Mouse (Mus musculus) midbrain, embryonic 10.5 days (tissue): ENCODE data around the gene Mum1. TPM values are rescaled to one million over a fixed set of nuclear protein-coding genes. Genes with fewer than 3 reads are reported as not detected.
"Not testable (repeated sequence)": the region's sequence is repeated elsewhere in the genome, so short reads cannot be mapped to it uniquely, and the experiment has no call there.

ENCODE experiments used
- DNase-seq: peaks from one replicate; pipeline ENCODE4 v3.0.0-alpha.2; 2017; ENCODE audit warnings: low spot score
- H3K27ac ChIP-seq: fragments of 300-500 bp; sonication (generic); replicated peaks from 2 replicates; pipeline ENCODE4 v1.5.1; 2016; ENCODE audit warnings: mild to moderate bottlenecking
- H3K27me3 ChIP-seq: fragments of 300-500 bp; sonication (generic); 2 replicates; pipeline ENCODE4 v1.6.1; 2016; ENCODE audit warnings: low read depth, mild to moderate bottlenecking; ENCODE audit not compliant: poor library complexity, severe bottlenecking
- H3K36me3 ChIP-seq: fragments of 300-500 bp; sonication (generic); 2 replicates; pipeline ENCODE4 v1.6.1; 2016; ENCODE audit warnings: mild to moderate bottlenecking, moderate library complexity
- H3K4me1 ChIP-seq: fragments of 300-500 bp; sonication (generic); 2 replicates; pipeline ENCODE4 v1.6.1; 2016
- H3K4me3 ChIP-seq: fragments of 300-500 bp; sonication (generic); 2 replicates; pipeline ENCODE4 v1.5.1; 2016; ENCODE audit warnings: mild to moderate bottlenecking, moderate library complexity
- H3K9me3 ChIP-seq: fragments of 300-500 bp; sonication (generic); replicated peaks from 2 replicates; pipeline ENCODE4 v1.6.1; 2016; ENCODE audit warnings: mild to moderate bottlenecking
- WGBS: fragments of 180-500 bp; shearing (Covaris S2); methylation state at CpG from one replicate; pipeline ENCODE4 v1.1.7; 2016; 5-methylcytosine and 5-hydroxymethylcytosine counted together
- polyA plus RNA-seq: library from polyadenylated mRNA; unstranded; fragments of >200 nt; fragmentation: Nextera tagmentation; extraction: Ambion mirVana; gene quantifications from 2 replicates; pipeline ENCODE4 v1.2.1, GENCODE M21; 2016

Mum1 gene
- polyA plus RNA-seq, 1 experiment from 2014 or later, result 154 TPM

DNA sequence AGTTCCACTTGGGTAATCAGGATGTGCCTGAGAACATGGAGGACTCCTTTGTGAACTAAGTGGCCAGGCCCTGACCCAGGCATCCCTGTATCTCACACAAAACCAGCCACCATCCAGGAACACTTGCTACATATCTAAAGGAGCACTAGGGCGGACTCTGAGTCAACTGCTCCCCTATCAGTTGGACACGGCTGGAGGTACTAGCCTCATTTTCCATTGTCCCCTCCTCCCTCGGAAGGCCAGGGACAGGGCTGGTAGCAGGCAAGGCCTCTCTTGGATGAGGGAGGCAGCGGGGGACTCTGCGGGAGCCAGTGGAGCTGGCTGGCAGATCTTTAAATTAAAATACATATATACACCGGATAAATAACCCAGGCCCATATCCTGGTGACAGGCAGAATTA, 32.3 kb upstream of the Mum1 start:
- peaks cover 96% of the 10 kb centered on the region for H3K4me1 ChIP-seq
- 54% methylated on average over 6 of the region's 6 CpGs for WGBS
- H3K9me3 ChIP-seq, result no peaks in the 10 kb centered on the region
- peaks cover 85% of the 10 kb centered on the region for H3K27me3 ChIP-seq
- H3K36me3 ChIP-seq, result peaks cover 3% of the 10 kb centered on the region
- peak overlapping the region; percentile 96 for H3K27ac ChIP-seq
- no peak for DNase-seq
- H3K4me3 ChIP-seq, result peak overlapping the region; percentile 31

DNA sequence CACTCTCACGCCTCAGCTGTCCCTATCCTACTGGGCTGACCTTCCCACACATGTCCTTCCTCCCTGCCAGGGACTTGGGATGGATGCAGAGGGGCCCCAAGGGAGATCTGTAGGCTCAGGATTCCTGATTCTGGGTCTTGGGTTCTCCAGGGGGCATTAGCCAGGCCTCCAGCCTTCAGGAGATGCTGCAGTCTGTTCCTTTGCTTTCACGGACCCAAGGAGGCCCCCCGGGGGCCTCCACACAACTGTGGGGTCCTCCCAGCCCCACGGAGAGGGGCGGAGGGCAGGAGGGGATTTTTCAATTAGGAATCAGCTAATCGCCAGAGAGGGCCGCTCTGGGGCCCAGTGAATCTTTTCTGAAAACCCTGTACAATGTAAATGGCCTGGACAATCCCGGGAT, 31.8 kb upstream of the Mum1 start:
- peak overlapping the region; percentile 96 for H3K27ac ChIP-seq
- H3K9me3 ChIP-seq, result no peaks in the 10 kb centered on the region
- peaks cover 95% of the 10 kb centered on the region for H3K4me1 ChIP-seq
- DNase-seq, result peak; percentile 66
- peaks cover 81% of the 10 kb centered on the region for H3K27me3 ChIP-seq
- H3K4me3 ChIP-seq, result peak overlapping the region; percentile 31
- WGBS, result 14% methylated on average over 8 of the region's 8 CpGs
- no peaks in the 10 kb centered on the region for H3K36me3 ChIP-seq

DNA sequence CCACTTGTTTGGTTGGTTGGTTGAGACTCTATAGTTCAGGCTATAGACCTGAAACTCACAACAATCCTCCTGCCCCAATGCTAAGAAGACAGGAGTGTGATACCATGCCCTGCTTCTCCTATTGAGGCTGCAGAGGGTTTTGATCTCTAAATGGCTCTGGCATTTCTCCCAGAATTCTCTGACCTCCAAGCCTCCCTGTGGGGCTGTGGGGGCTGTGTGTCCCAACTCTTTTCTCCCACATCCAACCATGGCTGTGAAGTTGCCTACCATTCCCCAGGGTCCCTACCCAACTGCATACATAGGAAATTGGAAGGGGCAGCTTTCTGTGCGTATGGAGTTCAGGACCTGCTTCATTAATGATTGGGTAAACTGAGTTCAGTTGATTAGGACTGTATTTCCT, 30.1 kb upstream of the Mum1 start:
- Histone ChIP-seq H3K4me1 (peaks cover 92% of the 10 kb centered on the region), H3K4me3 (0 out of 2 replicates have a peak overlapping the region, but pooled peaks have one; percentile 38), H3K9me3 (no peaks in the 10 kb centered on the region), H3K27ac (peak overlapping the region; percentile 96), H3K36me3 (no peaks in the 10 kb centered on the region), H3K27me3 (peaks cover 69% of the 10 kb centered on the region)
- 71% methylated on average over 1 of the region's 1 CpGs for WGBS
- DNase-seq, result no peak

DNA sequence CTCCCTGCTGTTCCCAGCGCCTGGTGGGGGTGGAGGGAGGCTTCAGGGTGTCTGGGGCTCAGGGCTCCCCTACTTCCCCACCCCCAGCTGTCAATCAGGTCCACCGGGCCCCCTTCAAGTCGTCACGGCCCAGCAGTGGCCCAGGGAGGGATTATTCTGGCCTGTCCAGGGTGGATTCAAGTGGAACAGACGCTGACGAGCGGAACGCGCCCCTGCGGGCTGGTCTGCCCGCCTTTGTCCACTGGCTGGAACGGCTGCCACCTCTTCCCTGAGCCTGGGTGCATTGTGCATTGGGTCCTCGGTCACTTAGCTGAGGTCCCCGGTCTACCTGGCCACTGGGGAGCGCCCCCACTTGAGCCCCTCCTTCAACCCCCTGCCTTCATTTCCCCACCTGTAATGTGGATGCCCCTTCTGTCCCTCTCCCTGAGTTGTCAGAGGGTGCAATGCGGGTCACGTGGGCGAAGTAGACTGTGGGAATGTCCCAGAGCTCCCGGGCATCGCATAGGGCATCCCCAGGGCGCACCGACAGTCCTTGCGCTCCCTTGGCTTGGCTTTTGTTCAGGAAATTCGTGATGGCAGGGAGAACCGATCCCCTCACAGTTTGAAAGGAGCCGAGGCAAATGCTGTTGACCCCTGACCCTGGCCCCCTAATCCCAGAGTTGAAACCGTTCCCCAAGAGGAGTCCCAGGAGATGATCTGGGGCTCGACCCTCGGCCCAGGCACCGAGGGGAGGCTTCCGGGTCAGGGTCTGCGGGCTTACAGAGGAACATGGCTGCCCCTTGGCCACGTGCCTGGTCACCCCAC, 29.3 kb upstream of the Mum1 start:
- 28% methylated on average over 33 of the region's 33 CpGs for whole genome bisulfite sequencing
- Histone ChIP-seq H3K9me3 (no peaks in the 10 kb centered on the region), H3K27me3 (peaks cover 61% of the 10 kb centered on the region), H3K4me1 (peaks cover 86% of the 10 kb centered on the region), H3K4me3 (peak overlapping the region; percentile 38), H3K27ac (peak overlapping the region; percentile 96), H3K36me3 (no peaks in the 10 kb centered on the region)
- peak; percentile 88 for DNase-seq

DNA sequence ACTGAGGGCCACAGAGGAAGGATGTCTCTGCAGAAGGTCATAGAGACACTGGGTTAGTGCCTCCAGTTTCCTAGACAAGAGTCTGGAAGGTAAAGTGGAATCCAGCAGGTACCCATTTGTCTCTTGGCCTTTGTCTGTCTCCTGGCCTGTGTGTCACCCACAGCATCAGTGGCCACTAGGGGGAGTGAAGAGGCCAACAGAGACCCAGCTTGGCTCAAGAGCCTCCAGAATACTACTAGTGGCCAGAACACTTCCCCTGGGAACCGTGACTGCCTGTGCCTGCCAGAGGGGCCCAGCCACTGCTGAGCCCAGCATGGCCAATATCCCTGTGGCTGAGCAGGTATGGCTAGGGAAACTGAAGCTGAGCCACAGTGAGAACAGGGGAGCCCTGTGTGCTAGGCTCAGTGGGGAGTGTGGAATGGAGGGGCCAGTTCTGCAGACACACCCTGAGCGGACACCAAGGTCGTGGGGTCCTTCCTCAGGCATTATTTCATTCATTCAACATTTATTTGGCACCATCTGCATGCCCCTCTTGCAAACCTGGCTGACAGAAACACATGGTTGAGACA, 26.7 kb upstream of the Mum1 start:
- Histone ChIP-seq H3K4me1 (peaks cover 80% of the 10 kb centered on the region), H3K36me3 (no peaks in the 10 kb centered on the region), H3K4me3 (peak overlapping the region; percentile 31; the same call in 1 of the 2 replicates), H3K9me3 (no peaks in the 10 kb centered on the region), H3K27ac (peak overlapping the region; percentile 71), H3K27me3 (peaks cover 39% of the 10 kb centered on the region)
- WGBS, result 57% methylated on average over 3 of the region's 3 CpGs
- DNase-seq, result peak; percentile 89

DNA sequence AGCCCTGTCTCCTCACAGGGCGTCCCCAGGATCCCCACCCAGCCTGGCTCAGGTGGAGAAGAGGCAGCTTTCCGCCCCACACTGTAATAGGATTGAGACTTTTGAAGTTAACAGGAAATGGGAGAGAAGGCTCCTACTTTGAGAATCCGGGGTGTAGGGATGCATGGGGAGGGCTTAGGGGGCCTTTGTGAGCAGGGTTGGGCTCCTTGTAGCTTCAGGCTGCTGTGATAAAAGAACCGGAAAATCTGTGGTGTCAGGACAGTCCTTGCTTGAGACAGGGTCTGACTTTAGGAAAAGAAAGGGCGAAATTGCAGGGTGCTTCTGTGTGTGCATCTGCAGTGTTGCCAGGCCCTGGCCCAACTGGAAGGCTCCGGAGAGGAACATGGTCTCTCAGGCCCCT, 25.7 kb upstream of the Mum1 start:
- peak overlapping the region; percentile 71 for H3K27ac ChIP-seq
- H3K4me3 ChIP-seq, result peak overlapping the region; percentile 16; the same call in 1 of the 2 replicates
- no peaks in the 10 kb centered on the region for H3K36me3 ChIP-seq
- 51% methylated on average over 6 of the region's 6 CpGs for WGBS
- peaks cover 80% of the 10 kb centered on the region for H3K4me1 ChIP-seq
- DNase-seq, result peak; percentile 55
- no peaks in the 10 kb centered on the region for H3K9me3 ChIP-seq
- H3K27me3 ChIP-seq, result peaks cover 35% of the 10 kb centered on the region

DNA sequence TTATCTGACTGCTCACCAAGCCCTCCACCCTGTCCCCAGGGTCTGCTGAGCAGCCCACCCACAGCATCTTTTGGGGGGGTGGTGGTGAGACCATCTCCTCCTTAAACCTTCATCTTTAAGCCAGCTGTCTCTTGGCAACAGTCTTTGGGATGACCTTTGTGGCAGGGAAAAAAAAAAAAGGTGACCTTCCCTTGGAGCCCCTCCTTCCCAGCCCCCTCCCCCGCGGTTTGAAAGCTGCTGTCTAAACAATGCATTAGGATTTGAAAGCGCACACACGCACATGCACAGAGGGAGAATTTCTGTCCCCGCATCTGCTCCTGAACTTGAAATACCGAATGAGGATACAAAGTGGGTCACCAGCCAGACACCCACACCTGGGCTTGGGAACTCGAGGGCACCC, 22.2 kb upstream of the Mum1 start:
- WGBS, result 14% methylated on average over 7 of the region's 7 CpGs
- Histone ChIP-seq H3K9me3 (no peaks in the 10 kb centered on the region), H3K36me3 (no peaks in the 10 kb centered on the region), H3K4me1 (peaks cover 77% of the 10 kb centered on the region), H3K4me3 (peak overlapping the region; percentile 31), H3K27me3 (peaks cover 20% of the 10 kb centered on the region; the same call in 1 of the 2 replicates), H3K27ac (peak overlapping the region; percentile 89)
- peak; percentile 71 for DNase-seq

DNA sequence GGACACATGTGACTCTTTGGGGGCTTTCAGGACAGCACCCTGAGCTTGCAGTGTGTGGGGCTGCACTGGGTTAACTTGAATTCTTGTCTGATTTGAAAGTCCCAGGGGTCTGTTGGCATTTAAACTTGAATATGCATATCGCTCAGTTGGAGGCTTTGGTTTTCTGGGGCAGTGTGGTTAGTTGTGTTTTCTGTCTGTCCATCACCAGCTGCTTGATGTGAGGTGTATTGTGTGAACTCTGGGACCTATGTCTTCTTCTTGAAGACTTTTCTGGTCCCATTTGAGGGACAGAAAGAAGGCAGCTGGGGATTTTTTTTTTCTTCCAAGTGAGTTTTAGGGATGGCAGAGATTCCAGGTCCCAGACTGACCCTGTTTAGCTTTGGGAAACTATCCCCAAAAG, 19.0 kb upstream of the Mum1 start:
- Histone ChIP-seq H3K4me3 (peak overlapping the region; percentile 51; the same call in 1 of the 2 replicates), H3K27me3 (peaks cover 26% of the 10 kb centered on the region), H3K27ac (peak overlapping the region; percentile 89), H3K9me3 (no peaks in the 10 kb centered on the region), H3K4me1 (peaks cover 66% of the 10 kb centered on the region), H3K36me3 (no peaks in the 10 kb centered on the region)
- 55% methylated on average over 1 of the region's 1 CpGs for WGBS
- no peak for DNase-seq

DNA sequence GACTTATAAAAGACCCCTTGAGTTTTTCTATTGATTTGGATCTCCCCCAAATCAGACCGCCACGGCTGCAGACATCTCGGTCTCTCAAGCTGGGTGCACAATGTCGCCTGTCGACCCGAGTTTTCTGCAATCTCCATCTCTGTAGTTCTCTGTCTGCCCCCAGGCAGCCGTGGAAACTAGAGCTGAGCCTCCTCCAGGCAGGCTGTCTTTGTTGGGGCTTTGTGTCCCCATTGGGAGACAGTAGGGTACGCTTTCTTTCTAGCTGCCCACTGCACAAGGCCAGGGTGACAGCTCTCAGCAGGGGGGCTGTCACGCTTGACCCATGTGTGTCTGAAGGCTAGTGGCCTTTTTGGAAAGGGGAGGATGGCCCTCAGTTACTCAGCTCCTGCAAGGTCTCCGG, 18.6 kb upstream of the Mum1 start:
- Histone ChIP-seq H3K4me3 (peak overlapping the region; percentile 51), H3K4me1 (peaks cover 65% of the 10 kb centered on the region), H3K27me3 (peaks cover 26% of the 10 kb centered on the region), H3K36me3 (no peaks in the 10 kb centered on the region), H3K9me3 (no peaks in the 10 kb centered on the region), H3K27ac (peak overlapping the region; percentile 89)
- DNase-seq, result peak; percentile 78
- 31% methylated on average over 10 of the region's 10 CpGs for WGBS

DNA sequence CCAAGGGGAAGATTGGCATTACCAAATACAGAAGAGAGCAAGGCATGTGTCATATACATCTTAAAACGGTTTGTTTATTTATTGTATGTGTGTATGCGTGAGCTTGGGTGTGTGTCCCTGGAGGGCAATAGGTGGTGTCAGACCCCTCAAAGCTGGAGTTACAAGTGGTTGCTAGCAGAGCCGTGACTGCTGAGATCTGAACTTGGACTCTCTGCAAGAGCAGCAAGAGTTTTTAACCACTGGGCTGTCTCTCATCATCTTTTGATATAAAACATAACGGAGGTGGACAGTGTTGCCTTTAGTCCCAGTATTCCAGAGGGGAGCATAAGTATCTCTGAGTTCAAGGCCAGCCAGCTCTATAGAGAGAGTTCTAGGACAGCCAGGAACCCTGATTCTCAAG, 18.0 kb upstream of the Mum1 start:
- no peaks in the 10 kb centered on the region for H3K36me3 ChIP-seq
- no peaks in the 10 kb centered on the region for H3K9me3 ChIP-seq
- WGBS, result 67% methylated on average over 4 of the region's 4 CpGs
- no peak for DNase-seq
- H3K27ac ChIP-seq, result peak overlapping the region; percentile 89
- peak overlapping the region; percentile 51 for H3K4me3 ChIP-seq
- H3K4me1 ChIP-seq, result peaks cover 66% of the 10 kb centered on the region
- H3K27me3 ChIP-seq, result peaks cover 26% of the 10 kb centered on the region

DNA sequence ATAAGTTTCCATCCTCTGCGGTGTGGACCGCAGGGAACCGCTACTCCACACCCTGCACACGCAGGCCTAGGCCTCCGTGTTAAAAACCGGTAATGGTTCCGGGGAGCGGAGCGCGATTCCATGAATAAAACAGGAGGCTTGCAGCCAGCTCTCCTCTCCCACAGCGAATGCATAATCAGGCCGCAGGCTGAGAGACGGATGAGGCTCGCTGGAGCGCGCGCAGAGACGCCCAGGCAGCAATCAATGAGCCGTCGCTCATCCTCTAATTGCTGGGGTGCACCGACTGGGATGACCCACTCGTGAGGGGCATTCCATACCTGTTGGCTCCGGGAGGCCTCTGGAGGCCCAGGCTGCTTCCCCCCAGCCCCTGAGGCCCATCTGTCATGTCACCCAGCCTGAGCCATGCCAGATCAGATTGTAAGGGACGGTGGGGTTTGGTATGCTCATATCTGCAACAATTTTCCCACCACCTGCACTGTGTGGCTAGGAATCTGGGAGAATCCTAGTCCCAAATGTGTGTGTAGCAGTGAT, 17.3 kb upstream of the Mum1 start:
- peak overlapping the region; percentile 89 for H3K27ac ChIP-seq
- DNase-seq, result peak; percentile 68
- H3K36me3 ChIP-seq, result no peaks in the 10 kb centered on the region
- peaks cover 60% of the 10 kb centered on the region for H3K4me1 ChIP-seq
- peak overlapping the region; percentile 51 for H3K4me3 ChIP-seq
- peaks cover 26% of the 10 kb centered on the region for H3K27me3 ChIP-seq
- 6% methylated on average over 24 of the region's 24 CpGs for WGBS
- no peaks in the 10 kb centered on the region for H3K9me3 ChIP-seq

DNA sequence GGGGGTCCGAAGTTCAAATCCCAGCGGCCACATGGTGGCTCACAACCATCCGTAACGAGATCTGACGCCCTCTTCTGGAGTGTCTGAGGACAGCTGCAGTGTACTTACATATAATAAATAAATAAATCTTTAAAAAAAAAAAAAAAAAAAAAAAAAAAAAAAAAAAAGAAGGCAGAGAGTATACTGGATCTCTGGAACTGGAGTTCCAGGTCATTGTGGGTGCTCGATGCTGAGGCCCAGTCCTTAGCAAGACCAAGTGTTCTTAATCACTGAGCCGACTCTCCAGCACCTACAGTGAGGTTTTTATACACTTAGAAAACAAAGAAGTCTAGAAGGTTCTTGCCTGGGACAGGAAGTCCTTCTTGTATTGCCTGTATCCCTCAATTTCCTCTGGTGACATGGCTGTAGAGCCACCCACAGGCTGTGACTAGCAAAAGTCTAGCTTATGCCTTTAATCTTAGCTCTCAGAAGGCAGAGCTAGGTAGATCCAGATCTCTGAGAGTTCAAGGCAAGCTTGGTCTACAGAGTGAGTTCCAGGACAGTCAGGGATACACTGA, 14.6 kb upstream of the Mum1 start:
- not testable (repeated sequence) for H3K9me3 ChIP-seq, H3K4me3 ChIP-seq, H3K27ac ChIP-seq, H3K36me3 ChIP-seq, DNase-seq
- peaks cover 60% of the 10 kb centered on the region for H3K4me1 ChIP-seq
- H3K27me3 ChIP-seq, result peaks cover 24% of the 10 kb centered on the region
- 71% methylated on average over 7 of the region's 7 CpGs for WGBS
